Mouse (Mus musculus) Patski (cell line): ENCODE results near the gene Dip2c. TPM values are rescaled to one million over a fixed set of nuclear protein-coding genes. Genes with fewer than 3 reads are reported as not detected.

Experiments used
- ATAC-seq: fragments of 100-300 bp; one replicate; pipeline ENCODE4 v1.8.0; 2021
- CTCF ChIA-PET: fragments of 350-600 bp; sonication (Branson Sonifier 250); formaldehyde crosslinking; loops from one replicate; lab custom pipeline; 2022; ENCODE audit warnings: inconsistent platforms; lab: Charles Lee
- POLR2A ChIA-PET: fragments of 350-600 bp; sonication (Branson Sonifier 250); formaldehyde crosslinking; loops from one replicate; lab custom pipeline; 2022; ENCODE audit warnings: antibody characterized with exemption, inconsistent platforms; lab: Charles Lee
- DNase-seq: peaks from one replicate; pipeline ENCODE4 v3.0.0-alpha.2; 2011; ENCODE audit warnings: low read depth, low spot score
- H3K27me3 ChIP-seq: fragments of 371-371 bp; one replicate; pipeline ENCODE4 v1.5.1; 2021
- CTCF ChIP-seq: fragments of 100-300 bp; IDR thresholded peaks from one replicate; pipeline ENCODE4 v1.5.1; 2021
- in situ Hi-C: fragments of 300-500 bp; cut with MboI; formaldehyde crosslinking; loops from 3 replicates; pipeline ENCODE4 v1.11.1; 2018; ENCODE audit warnings: low pct_unique_long_range_greater_than_20kb, mixed read lengths
- polyA plus RNA-seq: library from polyadenylated mRNA; unstranded; gene quantifications from one replicate; pipeline ENCODE4 v1.2.3, GENCODE M21; 2021

Dip2c gene
- polyA plus RNA-seq, 1 experiment from 2014 or later, result 11.4 TPM

DNA sequence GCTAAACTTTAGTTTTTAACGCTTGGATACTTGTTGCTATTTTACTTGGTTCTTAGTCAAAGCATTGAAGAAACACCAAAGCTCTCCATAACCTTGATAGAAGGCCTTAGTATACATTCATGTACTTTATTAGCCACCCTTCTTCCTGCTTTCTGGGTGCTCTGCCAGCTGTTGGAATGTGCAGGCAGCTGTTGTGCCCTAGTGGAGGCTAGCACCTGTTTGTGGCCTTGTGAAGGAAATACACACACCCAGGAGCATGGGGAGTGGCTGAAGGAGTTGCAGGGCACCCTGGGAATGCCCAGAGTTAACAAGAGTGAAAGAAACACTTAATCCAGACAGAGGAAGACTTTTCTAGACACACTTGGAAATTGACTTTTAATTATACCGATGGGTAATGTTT is 43.4 kb downstream of the Dip2c start:
- CTCF ChIA-PET, result interaction anchor here (1.2 kb wide), 1 partner anchor 17 kb away, joined by 4 read pairs; no protein-coding TSS in a partner anchor
- no peaks in the 10 kb centered on the region for H3K27me3 ChIP-seq
- POLR2A ChIA-PET, result no interaction called here
- no peak for TF ChIP-seq CTCF
- in situ Hi-C loops, result no loop called here
- DNase-seq, result no peak
- ATAC-seq, result no peak

DNA sequence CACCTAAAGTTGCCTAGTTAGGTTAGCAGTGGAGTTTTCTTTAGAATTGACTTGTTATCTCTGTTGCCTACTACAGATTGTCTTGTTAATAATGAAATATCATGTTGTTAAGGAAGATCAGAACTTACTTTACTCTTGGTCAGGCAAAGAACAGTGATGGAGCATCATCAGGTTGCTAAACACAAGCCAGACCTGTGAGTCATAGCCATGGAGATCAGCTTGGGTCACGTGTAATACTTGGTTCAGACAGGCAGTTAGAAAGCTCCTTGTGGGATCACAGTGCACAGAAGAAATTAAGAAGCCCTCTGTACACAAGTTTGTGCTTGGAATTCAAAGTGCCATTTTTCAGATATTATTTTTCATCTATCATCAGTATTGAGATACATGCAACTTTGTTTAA is 48.9 kb downstream of the Dip2c start:
- peak; percentile 73 for ATAC-seq
- no peak for TF ChIP-seq CTCF
- no peak for DNase-seq
- in situ Hi-C loops, result no loop called here
- ChIA-PET POLR2A (no interaction called here), CTCF (interaction anchor here (0.9 to 1.1 kb wide), 4 partner anchors 10 to 96 kb away, joined by 3 read pairs; no protein-coding TSS in a partner anchor)
- H3K27me3 ChIP-seq, result no peaks in the 10 kb centered on the region

- DNase-seq (no peak), ATAC-seq (no peak)
- CTCF ChIA-PET, result interaction anchor here (1.2 to 1.7 kb wide), 3 partner anchors 12 to 22 kb away, joined by 4 to 5 read pairs (median 4); no protein-coding TSS in a partner anchor
- in situ Hi-C loops, result no loop called here
- H3K27me3 ChIP-seq, result no peaks in the 10 kb centered on the region
- POLR2A ChIA-PET, result no interaction called here
- TF ChIP-seq CTCF, result no peak
Observed at GRCm38 (mm10) chr13:9329307-9329915, 53.1 kb downstream of the Dip2c start.

- no peak for TF ChIP-seq CTCF
- ATAC-seq, result no peak
- POLR2A ChIA-PET, result no interaction called here
- in situ Hi-C loops, result no loop called here
- no peak for DNase-seq
- no peaks in the 10 kb centered on the region for H3K27me3 ChIP-seq
- CTCF ChIA-PET, result interaction anchor here (1.0 to 1.1 kb wide), 2 partner anchors 11 to 39 kb away, joined by 3 read pairs; no protein-coding TSS in a partner anchor
Observed at GRCm38 (mm10) chr13:9333187-9333586, 56.9 kb downstream of the Dip2c start.

DNA sequence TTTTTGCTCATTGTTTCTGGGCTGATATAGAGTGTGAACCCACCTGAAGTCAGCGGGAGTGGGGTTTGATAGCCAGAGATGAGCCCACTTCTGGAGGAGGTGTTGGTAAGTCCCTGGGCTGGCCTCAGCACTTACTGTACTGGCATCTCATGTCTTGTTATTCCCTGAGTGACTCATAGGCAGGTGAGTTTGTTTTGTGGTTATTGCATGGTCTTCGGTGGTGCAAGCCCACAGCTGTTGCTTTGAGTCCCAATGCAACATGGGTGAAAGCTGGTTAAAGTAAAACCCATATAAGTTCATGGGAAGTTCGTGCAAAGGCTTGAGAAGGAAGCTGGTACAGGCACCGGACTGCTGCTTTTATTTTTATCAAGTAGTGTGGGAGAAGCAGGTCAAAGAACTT is 64.0 kb downstream of the Dip2c start:
- CTCF ChIA-PET, result interaction anchor here (1.5 kb wide), 1 partner anchor 11 kb away, joined by 4 read pairs; no protein-coding TSS in a partner anchor
- no peak for TF ChIP-seq CTCF
- DNase-seq (no peak), ATAC-seq (no peak)
- in situ Hi-C loops, result no loop called here
- POLR2A ChIA-PET, result no interaction called here
- H3K27me3 ChIP-seq, result no peaks in the 10 kb centered on the region

DNA sequence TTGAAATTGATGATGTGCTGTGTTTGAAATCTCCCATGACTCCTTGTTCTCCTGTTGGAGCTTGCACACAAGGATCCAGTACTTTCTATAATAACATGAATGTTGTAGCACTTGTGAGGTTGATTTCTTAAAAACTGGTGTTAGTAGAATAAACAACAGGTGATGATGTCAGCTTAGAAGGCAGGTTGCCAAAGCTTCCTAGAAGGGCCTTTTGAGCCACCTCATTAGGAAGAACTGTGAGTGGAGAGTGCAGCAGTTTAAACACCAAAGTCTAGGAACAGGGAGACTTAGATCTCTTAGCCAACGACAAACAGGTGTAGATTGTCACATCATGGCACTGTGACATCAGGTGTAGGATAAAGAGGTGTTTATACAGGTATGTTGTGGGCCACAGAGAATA is 66.4 kb downstream of the Dip2c start:
- TF ChIP-seq CTCF, result no peak
- ATAC-seq (no peak), DNase-seq (no peak)
- H3K27me3 ChIP-seq, result no peaks in the 10 kb centered on the region
- in situ Hi-C loops, result no loop called here
- POLR2A ChIA-PET, result interaction anchor here (0.6 to 1.3 kb wide), 2 partner anchors 78 to 289 kb away, joined by 3 read pairs; no protein-coding TSS in a partner anchor
- CTCF ChIA-PET, result interaction anchor here (1.1 to 1.2 kb wide), 2 partner anchors 10 to 12 kb away, joined by 3 read pairs; no protein-coding TSS in a partner anchor

GRCm38 (mm10) chr13:9347448-9347847 is 71.1 kb downstream of the Dip2c start:
- ChIA-PET CTCF (interaction anchor here (1.3 to 1.9 kb wide), 2 partner anchors 18 to 34 kb away, joined by 5 to 7 read pairs; no protein-coding TSS in a partner anchor), POLR2A (interaction anchor here (0.6 kb wide), 1 partner anchor 17 kb away, joined by 3 read pairs; no protein-coding TSS in a partner anchor)
- ATAC-seq (no peak), DNase-seq (no peak)
- in situ Hi-C loops, result no loop called here
- H3K27me3 ChIP-seq, result no peaks in the 10 kb centered on the region
- no peak for TF ChIP-seq CTCF

- ChIA-PET POLR2A (no interaction called here), CTCF (interaction anchor here (0.9 to 1.4 kb wide), 3 partner anchors 20 to 165 kb away, joined by 3 to 4 read pairs (median 3); no protein-coding TSS in a partner anchor)
- in situ Hi-C loops, result no loop called here
- H3K27me3 ChIP-seq, result no peaks in the 10 kb centered on the region
- no peak for TF ChIP-seq CTCF
- DNase-seq (peak; percentile 24), ATAC-seq (no peak)
Observed at GRCm38 (mm10) chr13:9350670-9351069, 74.3 kb downstream of the Dip2c start.

DNA sequence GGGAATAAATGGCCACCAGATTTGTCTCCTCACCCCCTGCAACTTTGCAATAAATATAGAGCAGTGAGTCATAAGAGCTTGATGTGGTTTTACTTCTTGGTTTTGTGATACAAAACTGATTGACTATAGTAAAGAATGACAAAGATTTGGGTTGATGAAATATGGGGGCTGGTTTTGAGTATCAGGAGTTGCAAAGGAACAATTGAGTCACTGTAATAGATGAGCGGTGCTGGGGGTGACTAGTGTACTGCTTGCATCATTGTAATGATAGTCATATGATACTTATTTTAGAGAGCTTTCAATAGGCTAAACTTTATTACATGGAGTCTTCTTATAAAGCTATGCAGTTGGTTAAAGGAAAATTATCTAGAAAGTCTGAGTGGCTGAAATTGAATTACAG is 77.6 kb downstream of the Dip2c start:
- ChIA-PET POLR2A (no interaction called here), CTCF (no interaction called here)
- in situ Hi-C loops, result no loop called here
- DNase-seq, result no peak
- ATAC-seq, result no peak
- no peaks in the 10 kb centered on the region for H3K27me3 ChIP-seq
- TF ChIP-seq CTCF, result no peak

DNA sequence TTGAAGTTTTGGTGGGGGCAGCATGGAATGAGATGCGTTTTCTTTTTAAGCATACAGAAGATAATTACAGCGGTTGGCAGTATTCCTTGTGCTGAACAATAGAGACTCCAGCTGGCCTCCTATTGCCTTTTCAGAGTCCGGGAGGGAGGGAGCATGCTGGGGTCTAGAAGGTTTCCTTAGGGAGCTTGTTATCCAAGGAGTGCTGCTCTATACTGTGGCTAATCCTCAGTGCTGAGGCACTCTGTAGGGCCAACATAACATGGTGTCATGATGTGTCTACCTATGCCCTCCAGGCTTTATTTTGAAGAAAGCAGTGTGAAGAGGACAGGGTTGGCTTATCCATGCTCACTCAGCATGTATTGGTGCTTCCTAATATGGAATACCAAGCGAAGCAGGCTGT is 79.0 kb downstream of the Dip2c start:
- no peaks in the 10 kb centered on the region for H3K27me3 ChIP-seq
- ATAC-seq, result no peak
- POLR2A ChIA-PET, result no interaction called here
- no peak for TF ChIP-seq CTCF
- in situ Hi-C loops, result no loop called here
- no peak for DNase-seq
- CTCF ChIA-PET, result no interaction called here

DNA sequence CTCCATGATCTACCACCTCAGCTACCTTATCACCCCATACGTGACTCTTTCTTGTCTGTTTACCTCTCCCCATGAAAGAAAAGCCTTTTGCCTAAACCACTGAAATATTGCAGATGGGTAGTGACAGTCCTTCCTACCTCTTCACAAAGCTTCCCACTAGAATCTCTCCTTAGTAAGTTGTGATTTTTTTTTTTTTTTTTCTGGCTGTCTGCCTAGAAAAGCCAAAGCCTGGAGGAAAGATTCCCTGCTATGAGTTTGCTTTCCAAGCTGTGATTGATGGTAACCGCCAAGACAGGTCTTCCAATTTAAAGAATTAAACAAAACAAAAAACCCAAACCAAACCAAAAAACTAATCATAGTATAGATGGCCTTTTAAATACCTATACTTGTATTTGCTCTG is 85.1 kb downstream of the Dip2c start:
- ChIA-PET POLR2A (no interaction called here), CTCF (no interaction called here)
- no peaks in the 10 kb centered on the region for H3K27me3 ChIP-seq
- no peak for TF ChIP-seq CTCF
- no peak for ATAC-seq
- DNase-seq, result no peak
- in situ Hi-C loops, result no loop called here
